Mouse (Mus musculus) brain, embryonic 14.5 days (tissue): ENCODE measurements around the gene Il9r.

Experiments used
- CTCF ChIP-seq: fragments of 200-500 bp; IDR thresholded peaks from 2 replicates; pipeline ENCODE4 v1.5.1; 2012; ENCODE audit warnings: inconsistent platforms, mild to moderate bottlenecking, moderate library complexity, borderline replicate concordance; ENCODE audit not compliant: insufficient read depth, insufficient read length; ENCODE audit errors: extremely low read depth
- POLR2A ChIP-seq: fragments of 200-500 bp; IDR thresholded peaks from 2 replicates; pipeline ENCODE4 v1.6.1; 2012; ENCODE audit warnings: mild to moderate bottlenecking, inconsistent platforms, borderline replicate concordance; ENCODE audit not compliant: poor library complexity, insufficient read depth, insufficient read length, severe bottlenecking; ENCODE audit errors: extremely low read depth

DNA sequence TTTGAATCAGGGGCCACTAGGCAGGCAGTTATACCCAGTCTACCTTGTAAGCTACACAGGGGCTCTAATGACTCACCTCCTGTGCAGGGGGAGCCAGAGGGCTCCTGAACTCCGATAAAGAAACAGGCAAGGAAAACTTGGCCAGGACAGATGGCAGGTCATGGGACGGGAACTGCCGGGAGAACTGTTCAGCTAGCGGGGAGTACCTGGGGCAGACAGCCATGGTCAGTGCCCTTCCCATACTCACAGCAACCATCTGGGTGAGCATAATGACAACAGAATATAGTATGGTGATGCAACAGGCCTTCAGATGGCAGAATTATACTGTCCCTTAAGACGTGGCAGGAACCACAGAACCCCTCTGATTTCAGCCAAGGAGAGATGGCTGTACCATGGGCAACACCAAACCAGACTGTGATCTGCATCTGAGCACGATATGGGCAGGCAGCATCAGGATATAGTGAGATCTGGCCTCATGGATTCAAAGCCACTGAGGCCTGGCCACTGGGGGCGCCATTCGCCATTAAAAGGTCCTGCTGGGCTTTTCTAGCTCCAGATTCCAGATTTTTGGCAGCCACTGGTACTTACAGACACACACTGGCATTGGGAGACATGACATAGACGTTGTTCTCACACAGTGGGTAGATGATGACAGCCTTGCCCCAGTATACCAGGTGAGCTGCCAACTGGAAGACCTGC lies 36.8 kb upstream of the Il9r start:
- no peak for TF ChIP-seq POLR2A
- peak; percentile 73 for TF ChIP-seq CTCF
